Mouse (Mus musculus) CH12.LX (cell line): ENCODE measurements around the gene Arl5c. TPM values are rescaled to one million over a fixed set of nuclear protein-coding genes. Genes with fewer than 3 reads are reported as not detected.

Experiments used
- DNase-seq: peaks from one replicate; pipeline ENCODE4 v3.0.0-alpha.2; 2013; ENCODE audit errors: extremely low read depth
- H3K27ac ChIP-seq: 2 replicates; pipeline ENCODE4 v1.5.1; 2012; ENCODE audit warnings: low read depth, mild to moderate bottlenecking, control low read depth, moderate library complexity; ENCODE audit not compliant: insufficient read depth
- H3K27me3 ChIP-seq: replicated peaks from 2 replicates; pipeline ENCODE3; 2012; ENCODE audit warnings: inconsistent platforms
- H3K36me3 ChIP-seq, 2 experiments: replicated peaks in 1 of 2; 2 replicates each; pipeline versions ENCODE3 to v1.6.1; 2012; ENCODE audit warnings: inconsistent platforms in 1 of 2, low read length in 1 of 2, mild to moderate bottlenecking in 1 of 2, mixed read lengths in 1 of 2, moderate library complexity in 1 of 2; ENCODE audit not compliant: control insufficient read depth in 1 of 2, insufficient read depth in 1 of 2
- H3K4me1 ChIP-seq, 2 experiments: 2 replicates each; pipeline ENCODE4 v1.6.1; 2012; ENCODE audit warnings: inconsistent platforms in 1 of 2, moderate library complexity in 1 of 2; ENCODE audit not compliant: insufficient read depth in 2 of 2, control insufficient read depth in 1 of 2
- H3K4me2 ChIP-seq: 2 replicates; pipeline ENCODE4 v1.6.1; 2012; ENCODE audit warnings: low read depth, mild to moderate bottlenecking, control low read depth; ENCODE audit not compliant: poor library complexity, insufficient read depth, severe bottlenecking
- H3K4me3 ChIP-seq, 3 experiments: fragments of 150-350 bp in 1 of 3; sonication (generic) in 1 of 3; replicated peaks in 1 of 3; 2 replicates each; pipeline versions ENCODE3 to v1.5.1; 2011 to 2012; ENCODE audit warnings: low read depth in 2 of 3, low read length in 2 of 3, mild to moderate bottlenecking in 2 of 3, moderate library complexity in 2 of 3, control low read depth in 1 of 3, improper control_type of control experiment in 1 of 3, inconsistent platforms in 1 of 3, mixed read lengths in 1 of 3; ENCODE audit not compliant: poor library complexity in 1 of 3
- H3K79me2 ChIP-seq: replicated peaks from 2 replicates; pipeline ENCODE4 v1.6.1; 2012; ENCODE audit warnings: mild to moderate bottlenecking, moderate library complexity; ENCODE audit not compliant: control insufficient read depth, poor library complexity, insufficient read depth, severe bottlenecking; ENCODE audit errors: extremely low read depth
- H3K9ac ChIP-seq: 2 replicates; pipeline ENCODE4 v1.6.1; 2012; ENCODE audit warnings: low read depth, mild to moderate bottlenecking, control low read depth, moderate library complexity; ENCODE audit not compliant: insufficient read depth
- H3K9me3 ChIP-seq: replicated peaks from 2 replicates; pipeline ENCODE3; 2012; ENCODE audit warnings: low read length, inconsistent platforms, mixed read lengths
- BHLHE40 ChIP-seq: IDR thresholded peaks from 2 replicates; pipeline ENCODE4 v1.6.1; 2011; ENCODE audit warnings: mild to moderate bottlenecking, low read depth, low read length, improper control_type of control experiment
- CHD1 ChIP-seq: IDR thresholded peaks from 2 replicates; pipeline ENCODE4 v1.6.1; 2012; ENCODE audit warnings: low read depth, low read length, improper control_type of control experiment, inconsistent platforms
- CHD2 ChIP-seq: IDR thresholded peaks from 2 replicates; pipeline ENCODE4 v1.6.1; 2011; ENCODE audit warnings: low read length, improper control_type of control experiment
- CTCF ChIP-seq, 2 experiments: IDR thresholded peaks in 1 of 2; conservative IDR thresholded peaks in 1 of 2; 2 replicates each; pipeline ENCODE4 v1.5.1; 2011 to 2012; ENCODE audit warnings: low read depth in 2 of 2, low read length in 2 of 2, improper control_type of control experiment in 1 of 2, inconsistent platforms in 1 of 2, mild to moderate bottlenecking in 1 of 2, moderate library complexity in 1 of 2
- ELF1 ChIP-seq: IDR thresholded peaks from 2 replicates; pipeline ENCODE4 v1.6.1; 2014; ENCODE audit warnings: low read depth, mild to moderate bottlenecking, inconsistent platforms, low read length, improper control_type of control experiment
- ETS1 ChIP-seq: conservative IDR thresholded peaks from 2 replicates; pipeline ENCODE4 v1.6.1; 2012; ENCODE audit warnings: low read depth, mild to moderate bottlenecking, inconsistent platforms, low read length, improper control_type of control experiment, moderate library complexity
- HCFC1 ChIP-seq: IDR thresholded peaks from 2 replicates; pipeline ENCODE4 v1.6.1; 2012; ENCODE audit warnings: low read depth, mild to moderate bottlenecking, inconsistent platforms, low read length, improper control_type of control experiment
- IRF4 ChIP-seq: IDR thresholded peaks from 2 replicates; pipeline ENCODE4 v1.6.1; 2014; ENCODE audit warnings: low read depth, mild to moderate bottlenecking, inconsistent platforms, low read length, improper control_type of control experiment
- JUN ChIP-seq: IDR thresholded peaks from 2 replicates; pipeline ENCODE4 v1.6.1; 2011; ENCODE audit warnings: low read depth, mild to moderate bottlenecking, low read length, improper control_type of control experiment, moderate library complexity; ENCODE audit not compliant: insufficient read depth
- MEF2A ChIP-seq: IDR thresholded peaks from 2 replicates; pipeline ENCODE4 v1.6.1; 2014; ENCODE audit warnings: low read depth, mild to moderate bottlenecking, inconsistent platforms, low read length, improper control_type of control experiment, borderline replicate concordance
- MXI1 ChIP-seq: IDR thresholded peaks from 2 replicates; pipeline ENCODE4 v1.6.1; 2011; ENCODE audit warnings: mild to moderate bottlenecking, low read depth, low read length, improper control_type of control experiment
- MYC ChIP-seq: IDR thresholded peaks from 2 replicates; pipeline ENCODE4 v1.6.1; 2011; ENCODE audit warnings: low read depth, mild to moderate bottlenecking, improper control_type of control experiment, low read length
- NELFE ChIP-seq: IDR thresholded peaks from 2 replicates; pipeline ENCODE4 v1.6.1; 2011; ENCODE audit warnings: low read depth, low read length, improper control_type of control experiment
- NRF1 ChIP-seq: IDR thresholded peaks from 2 replicates; pipeline ENCODE4 v1.6.1; 2014; ENCODE audit warnings: low read depth, mild to moderate bottlenecking, inconsistent platforms, low read length, improper control_type of control experiment, moderate library complexity
- PAX5 ChIP-seq: IDR thresholded peaks from 2 replicates; pipeline ENCODE4 v1.6.1; 2012; ENCODE audit warnings: low read length, inconsistent platforms, mixed read lengths
- RCOR1 ChIP-seq: conservative IDR thresholded peaks from 2 replicates; pipeline ENCODE4 v1.6.1; 2012; ENCODE audit warnings: low read depth, mild to moderate bottlenecking, inconsistent platforms, low read length, improper control_type of control experiment
- UBTF ChIP-seq: IDR thresholded peaks from 2 replicates; pipeline ENCODE4 v1.6.1; 2012; ENCODE audit warnings: low read depth, mild to moderate bottlenecking, inconsistent platforms, low read length, improper control_type of control experiment, moderate library complexity
- USF1 ChIP-seq: IDR thresholded peaks from 2 replicates; pipeline ENCODE4 v1.6.1; 2014; ENCODE audit warnings: low read depth, mild to moderate bottlenecking, inconsistent platforms, low read length, improper control_type of control experiment
- USF2 ChIP-seq: conservative IDR thresholded peaks from 2 replicates; pipeline ENCODE4 v1.6.1; 2011; ENCODE audit warnings: low read depth, low read length, improper control_type of control experiment
- ZKSCAN1 ChIP-seq: IDR thresholded peaks from 2 replicates; pipeline ENCODE4 v1.6.1; 2012; ENCODE audit warnings: low read depth, inconsistent platforms, low read length, improper control_type of control experiment, borderline replicate concordance
- ZMIZ1 ChIP-seq: IDR thresholded peaks from 2 replicates; pipeline ENCODE4 v1.6.1; 2012; ENCODE audit warnings: low read depth, mild to moderate bottlenecking, inconsistent platforms, low read length, improper control_type of control experiment
- ZNF384 ChIP-seq: IDR thresholded peaks from 2 replicates; pipeline ENCODE4 v1.6.1; 2012; ENCODE audit warnings: low read depth, low read length, improper control_type of control experiment, inconsistent platforms
- dilution Hi-C: fragments of 300-500 bp; cut with MboI; formaldehyde crosslinking; loops from 2 replicates; pipeline ENCODE4 v1.14.3; 2020; ENCODE audit warnings: low sequenced_read_pairs; ENCODE audit not compliant: extremely low pct_unique_long_range_greater_than_20kb, extremely low pct_ligation_motif_present
- in situ Hi-C: fragments of 300-500 bp; cut with MboI; formaldehyde crosslinking; loops from 3 replicates; pipeline ENCODE4 v1.14.3; 2019; ENCODE audit warnings: low sequenced_read_pairs, low pct_ligation_motif_present, low pct_unique_long_range_greater_than_20kb, mixed read lengths
- polyA plus RNA-seq: library from polyadenylated mRNA; unstranded; fragments of >175 nt; gene quantifications from 2 replicates; pipeline ENCODE4 v1.2.1, GENCODE M21; 2012; ENCODE audit warnings: low read depth; ENCODE audit not compliant: insufficient read length
- total RNA-seq, 2 experiments: library from RNA; depleted of rRNA; stranded (reverse); fragments of 300-350 nt in 1 of 2; fragments of >200 nt in 1 of 2; gene quantifications; 2 replicates each; pipeline ENCODE4 v1.2.3; 2012 to 2014

Arl5c gene
- total and polyA plus RNA-seq, 3 experiments = 28.5 to 45.5 (median 32.2) TPM

GRCm38 (mm10) chr11:97979824-97980495 lies 16.0 kb downstream of the Arl5c start:
- Histone ChIP-seq H3K4me1 (peaks cover 12 to 36% of the 10 kb centered on the region in 2 experiments), H3K9me3 (no peaks in the 10 kb centered on the region), H3K27me3 (peaks cover 3% of the 10 kb centered on the region), H3K27ac (no peak overlapping the region), H3K79me2 (no peaks in the 10 kb centered on the region), H3K9ac (no peak overlapping the region), H3K4me2 (no peak overlapping the region), H3K36me3 (no peaks in the 10 kb centered on the region), H3K4me3 (no peak overlapping the region)
- dilution Hi-C loops = no loop called here
- no peak for TF ChIP-seq ZMIZ1
- TF ChIP-seq CHD2 = no peak
- TF ChIP-seq MEF2A = no peak
- TF ChIP-seq ZNF384 = no peak
- no peak for TF ChIP-seq IRF4
- TF ChIP-seq RCOR1 = no peak
- DNase-seq = no peak
- in situ Hi-C loops = no loop called here

- in situ Hi-C loops (no loop called here), dilution Hi-C loops (no loop called here)
- H3K27ac ChIP-seq = no peak overlapping the region
- no peaks in the 10 kb centered on the region for H3K9me3 ChIP-seq
- no peaks in the 10 kb centered on the region for H3K36me3 ChIP-seq
- no peaks in the 10 kb centered on the region for H3K79me2 ChIP-seq
- H3K9ac ChIP-seq = no peak overlapping the region
- no peak overlapping the region for H3K4me3 ChIP-seq
- peaks cover 3% of the 10 kb centered on the region for H3K27me3 ChIP-seq
- no peak for TF ChIP-seq CHD1
- no peak for TF ChIP-seq NELFE
- TF ChIP-seq JUN = no peak
- TF ChIP-seq USF1 = no peak
- TF ChIP-seq MEF2A = no peak
- TF ChIP-seq UBTF = no peak
- TF ChIP-seq MYC = no peak
- TF ChIP-seq CHD2 = no peak
- no peak for TF ChIP-seq ETS1
- no peak for TF ChIP-seq ZKSCAN1
- TF ChIP-seq USF2 = no peak
- TF ChIP-seq HCFC1 = no peak
- TF ChIP-seq PAX5 = no peak
- TF ChIP-seq BHLHE40 = no peak
- no peak for TF ChIP-seq MXI1
- TF ChIP-seq CTCF (conservative IDR thresholded peaks at IDR 0.05 in 1 of 2, IDR thresholded peaks at IDR 0.05 in 1 of 2; ENCODE audit: low read depth in 2 of 2, low read length in 2 of 2) = no peak
- TF ChIP-seq NRF1 = no peak
- TF ChIP-seq ELF1 = no peak
- peaks cover 12 to 31% of the 10 kb centered on the region in 2 experiments for H3K4me1 ChIP-seq
- H3K4me2 ChIP-seq = no peak overlapping the region
- no peak for DNase-seq
Observed at GRCm38 (mm10) chr11:97978392-97978791, 17.6 kb downstream of the Arl5c start.
